Mouse (Mus musculus): ENCODE measurements around the gene Psat1. TPM values are rescaled to one million over a fixed set of nuclear protein-coding genes. Genes with fewer than 3 reads are reported as not detected.

Psat1 gene
- total and polyA plus RNA-seq, 2 experiments from 2014 or later, result 69.1 to 84.2 TPM

DNA sequence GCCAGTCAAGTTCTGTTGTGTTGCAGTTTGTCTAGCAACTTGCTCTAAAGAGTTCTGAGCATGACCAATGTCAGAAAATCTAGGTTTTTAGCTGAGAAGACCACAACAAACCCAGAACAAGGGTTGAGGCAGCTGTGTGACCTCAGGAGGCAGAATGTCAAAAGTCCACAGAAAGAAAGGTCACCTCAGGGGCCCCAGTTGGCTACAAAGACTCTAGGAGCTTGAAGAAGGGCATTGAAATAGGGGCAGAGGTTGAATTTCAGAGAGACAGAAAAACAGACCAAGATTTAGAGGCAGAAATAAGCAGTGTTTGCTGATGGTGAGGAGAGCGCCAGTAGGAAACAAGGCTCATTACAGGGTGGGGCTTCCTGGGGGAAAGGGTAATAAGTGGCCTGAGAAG, 81.0 kb downstream of the Psat1 start:
- Histone ChIP-seq H3K36me3 (ENCODE audit: insufficient read depth) (no peaks in the 10 kb centered on the region), H3K4me2 (ENCODE audit: low read depth) (no peak overlapping the region), H3K9me3 (ENCODE audit: low read length) (no peaks in the 10 kb centered on the region), H3K27ac (ENCODE audit: low read depth, low read length) (no peak overlapping the region), H3K4me1 (ENCODE audit: insufficient read depth) (no peaks in the 10 kb centered on the region), H3K4me3 (ENCODE audit: low read depth, low read length) (no peak overlapping the region), H3K9ac (no peak overlapping the region), H3K27me3 (ENCODE audit: insufficient read depth, low read length) (no peaks in the 10 kb centered on the region)
- TF ChIP-seq CTCF (IDR thresholded peaks at IDR 0.05; ENCODE audit: low read depth), result no peak
- no peak for ATAC-seq
- 83% methylated on average over 1 of the region's 1 CpGs for WGBS
- DNase-seq, result no peak

- no peak for DNase-seq
- no peak for ATAC-seq
- H3K4me3 ChIP-seq (ENCODE audit: low read depth, low read length), result no peak overlapping the region
- H3K4me1 ChIP-seq (ENCODE audit: insufficient read depth), result no peaks in the 10 kb centered on the region
- no peaks in the 10 kb centered on the region for H3K27me3 ChIP-seq (ENCODE audit: insufficient read depth, low read length)
- H3K4me2 ChIP-seq (ENCODE audit: low read depth), result no peak overlapping the region
- H3K27ac ChIP-seq (ENCODE audit: low read depth, low read length), result no peak overlapping the region
- no peaks in the 10 kb centered on the region for H3K36me3 ChIP-seq (ENCODE audit: insufficient read depth)
- H3K9me3 ChIP-seq (ENCODE audit: low read length), result no peaks in the 10 kb centered on the region
- no peak overlapping the region for H3K9ac ChIP-seq
- TF ChIP-seq CTCF (IDR thresholded peaks at IDR 0.05; ENCODE audit: low read depth), result no peak
Measured at GRCm38 (mm10) chr19:15865431-15865830, 81.7 kb downstream of the Psat1 start.

DNA sequence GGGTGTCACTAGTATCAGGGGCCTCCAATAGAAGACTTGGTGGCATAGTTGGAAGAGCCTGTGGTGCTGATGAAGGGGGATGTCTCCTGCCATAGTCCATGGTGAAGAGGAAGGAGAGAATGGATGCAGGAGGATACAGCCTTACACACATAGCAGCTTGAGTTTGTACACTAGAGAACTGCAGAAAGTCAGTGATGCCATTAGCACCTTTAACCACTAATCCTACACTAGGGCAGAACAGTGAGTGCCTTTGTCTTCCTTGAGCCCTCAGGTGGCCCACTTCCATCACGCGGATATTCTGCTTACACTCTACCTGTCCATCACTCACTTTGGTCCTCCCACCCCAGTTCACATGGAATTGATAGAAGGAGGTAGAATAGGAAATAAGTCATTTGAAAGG, 83.0 kb downstream of the Psat1 start:
- Histone ChIP-seq H3K27ac (ENCODE audit: low read depth, low read length) (no peak overlapping the region), H3K27me3 (ENCODE audit: insufficient read depth, low read length) (no peaks in the 10 kb centered on the region), H3K9ac (no peak overlapping the region), H3K4me1 (ENCODE audit: insufficient read depth) (no peaks in the 10 kb centered on the region), H3K4me3 (ENCODE audit: low read depth, low read length) (no peak overlapping the region), H3K36me3 (ENCODE audit: insufficient read depth) (no peaks in the 10 kb centered on the region), H3K4me2 (ENCODE audit: low read depth) (no peak overlapping the region), H3K9me3 (ENCODE audit: low read length) (no peaks in the 10 kb centered on the region)
- ATAC-seq (no peak), DNase-seq (no peak)
- no peak for TF ChIP-seq CTCF (IDR thresholded peaks at IDR 0.05; ENCODE audit: low read depth)
- WGBS, result 93% methylated on average over 2 of the region's 2 CpGs

- no peaks in the 10 kb centered on the region for H3K27me3 ChIP-seq (ENCODE audit: insufficient read depth, low read length)
- no peaks in the 10 kb centered on the region for H3K36me3 ChIP-seq (ENCODE audit: insufficient read depth)
- no peak overlapping the region for H3K27ac ChIP-seq (ENCODE audit: low read depth, low read length)
- H3K9ac ChIP-seq, result no peak overlapping the region
- no peak overlapping the region for H3K4me2 ChIP-seq (ENCODE audit: low read depth)
- no peak for DNase-seq
- ATAC-seq, result no peak
- no peak for TF ChIP-seq CTCF (IDR thresholded peaks at IDR 0.05; ENCODE audit: low read depth)
- 91% methylated on average over 5 of the region's 5 CpGs for WGBS
- no peaks in the 10 kb centered on the region for H3K9me3 ChIP-seq (ENCODE audit: low read length)
- no peak overlapping the region for H3K4me3 ChIP-seq (ENCODE audit: low read depth, low read length)
- no peaks in the 10 kb centered on the region for H3K4me1 ChIP-seq (ENCODE audit: insufficient read depth)
Measured at GRCm38 (mm10) chr19:15855379-15855778, 91.8 kb downstream of the Psat1 start.

Other genes with a start within 250 kb of the Psat1 start
- 25.3 and 27.0 TPM in 2 replicates for gene Cep78, start 37.7 kb upstream of the Psat1 start, total RNA-seq (2014; rRNA removed)
- gene Cep78, start 37.7 kb upstream of the Psat1 start, polyA plus RNA-seq (2015; fragmentation: Nextera tagmentation; extraction: Ambion mirVana), result 21.6 and 23.4 TPM in 2 replicates
- gene Gnaq, start 185.5 kb upstream of the Psat1 start, total RNA-seq (2014; rRNA removed), result 115 and 143 TPM in 2 replicates
- gene Gnaq, start 185.5 kb upstream of the Psat1 start, polyA plus RNA-seq (2015; fragmentation: Nextera tagmentation; extraction: Ambion mirVana), result 60.1 and 94.2 TPM in 2 replicates